Mouse (Mus musculus) T-helper 17 cell (primary cell): ENCODE measurements around the gene Tenm4.

Source experiments
- in situ Hi-C, 2 experiments: fragments of 300-600 bp; cut with MboI, MseI; formaldehyde crosslinking; loops; 1 replicate in 1 of 2; 2 replicates in 1 of 2; pipeline ENCODE4 v1.15.1; 2025; ENCODE audit warnings: high pct_unique_total_duplicates in 2 of 2

Gene Tenm4

DNA sequence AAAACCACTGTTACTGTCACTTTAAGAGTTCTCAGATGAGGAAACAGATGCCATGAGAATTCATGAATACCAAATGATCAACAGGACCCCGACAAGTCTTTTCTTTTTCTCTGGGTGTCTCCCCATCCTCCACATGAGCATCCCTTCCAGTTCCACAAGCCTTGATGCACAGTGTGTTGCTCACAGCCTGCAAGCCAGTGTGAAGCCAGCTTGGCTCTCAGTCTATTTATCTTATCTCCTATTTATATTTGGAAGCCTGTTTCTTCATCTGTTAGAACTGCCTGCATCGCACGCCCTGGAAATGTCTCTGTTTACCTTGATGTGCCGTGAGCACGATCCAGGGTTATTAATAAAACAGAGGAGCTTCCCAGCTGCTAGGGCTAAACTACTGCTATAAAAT lies 169.8 kb downstream of the Tenm4 start:
- in situ Hi-C loops = no loop called here

DNA sequence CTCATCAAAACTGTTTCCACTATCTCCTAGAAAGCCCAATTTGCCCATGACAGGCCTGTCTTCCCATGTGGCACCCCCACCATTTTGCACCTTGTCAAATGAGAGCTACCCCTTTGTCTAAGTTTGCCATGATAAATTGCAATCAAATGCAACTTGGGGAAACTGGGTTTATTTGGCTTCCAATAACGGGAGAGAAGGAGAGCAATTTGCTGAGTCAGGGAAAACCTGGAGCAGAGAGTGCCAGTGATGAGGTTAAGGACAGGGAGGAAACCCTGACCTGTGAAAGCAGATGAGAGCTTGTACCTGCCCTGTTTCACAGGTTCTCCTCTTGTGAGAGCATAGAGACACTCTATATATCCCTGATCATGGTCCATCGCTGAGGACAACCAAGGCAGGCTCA lies 170.4 kb downstream of the Tenm4 start:
- in situ Hi-C loops = no loop called here

DNA sequence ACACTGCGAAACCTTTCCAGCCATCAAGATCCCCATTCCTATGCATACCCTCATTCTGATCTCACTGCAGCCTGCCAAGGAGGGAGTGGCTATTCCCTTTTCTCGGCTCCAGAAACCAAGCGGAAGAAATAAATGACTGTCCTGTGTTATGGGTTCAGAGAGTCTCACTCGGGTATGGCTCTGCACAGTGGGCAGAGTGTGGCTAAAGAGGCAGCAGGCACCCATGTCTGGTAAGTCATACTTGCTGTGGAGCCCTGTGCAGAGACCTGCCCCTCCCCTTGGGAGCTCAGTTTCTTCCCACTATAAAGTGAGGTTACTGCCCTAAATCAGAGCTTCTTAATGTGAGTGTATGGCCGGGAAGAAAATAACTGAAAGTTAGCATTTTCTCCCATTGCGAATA lies 171.9 kb downstream of the Tenm4 start:
- in situ Hi-C loops = no loop called here

DNA sequence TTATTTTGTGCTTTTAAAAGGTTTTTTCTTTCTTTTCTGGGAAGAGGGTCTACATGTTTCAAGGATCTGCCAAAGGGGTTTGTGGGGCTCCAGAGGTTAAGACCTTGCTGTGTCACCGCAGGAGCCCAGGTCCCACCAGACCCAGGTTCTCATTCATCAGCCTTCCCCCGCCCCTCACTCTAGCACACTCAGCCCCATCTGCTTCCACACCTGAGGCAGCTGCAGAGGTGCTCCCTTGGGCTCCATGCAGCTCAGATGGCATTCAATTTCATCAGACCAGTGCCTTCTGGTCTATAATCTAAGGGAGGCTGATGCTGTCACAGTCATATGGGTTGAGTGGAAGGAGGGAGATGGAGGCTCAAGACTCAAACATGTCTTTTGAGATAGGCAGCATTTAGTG lies 172.6 kb downstream of the Tenm4 start:
- in situ Hi-C loops = no loop called here

DNA sequence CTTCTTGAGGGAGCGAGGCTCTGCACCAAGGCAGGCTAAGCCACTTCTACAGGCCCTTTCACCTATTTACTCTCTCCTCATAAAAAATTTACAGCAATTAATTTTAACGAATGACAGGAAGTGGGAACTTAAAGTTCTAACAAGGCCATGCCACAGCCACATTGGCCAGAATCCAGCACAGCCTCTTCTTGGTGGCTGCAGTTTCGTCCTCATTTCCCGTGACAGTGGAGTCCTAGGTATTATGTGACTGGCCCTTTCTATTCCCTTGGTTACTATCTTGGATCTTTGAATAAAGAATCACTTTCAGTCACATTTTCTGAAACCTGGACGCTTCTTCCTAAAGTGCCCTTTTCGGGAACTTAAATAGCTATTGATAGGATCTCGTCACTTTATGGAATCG lies 181.6 kb downstream of the Tenm4 start:
- in situ Hi-C loops = no loop called here

DNA sequence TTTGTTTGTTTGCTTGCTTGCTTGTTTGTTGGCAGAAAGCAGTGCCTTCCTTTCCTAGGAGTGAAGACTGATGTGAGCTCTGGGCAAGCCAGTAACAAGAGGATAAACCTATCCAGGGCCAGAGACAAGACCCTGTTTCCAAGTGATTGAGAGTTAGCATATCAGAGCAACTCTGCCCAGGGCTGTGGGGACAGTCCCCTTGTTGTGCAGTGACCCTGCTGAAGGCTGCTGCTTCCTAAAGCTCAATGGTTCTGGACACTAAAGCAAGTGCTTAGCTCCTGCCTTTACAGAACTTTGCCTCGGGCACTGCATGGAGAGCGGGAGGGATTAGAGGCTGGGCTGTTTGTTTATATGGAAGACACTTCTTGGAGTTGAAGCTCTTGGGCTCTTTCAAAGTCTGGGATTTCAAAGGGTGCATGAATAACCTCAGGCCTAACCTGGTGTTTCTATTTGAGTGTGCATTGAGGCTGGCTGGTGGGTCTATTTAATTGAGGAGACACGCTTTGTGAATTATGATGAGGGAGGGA lies 185.3 kb downstream of the Tenm4 start:
- in situ Hi-C loops = no loop called here

DNA sequence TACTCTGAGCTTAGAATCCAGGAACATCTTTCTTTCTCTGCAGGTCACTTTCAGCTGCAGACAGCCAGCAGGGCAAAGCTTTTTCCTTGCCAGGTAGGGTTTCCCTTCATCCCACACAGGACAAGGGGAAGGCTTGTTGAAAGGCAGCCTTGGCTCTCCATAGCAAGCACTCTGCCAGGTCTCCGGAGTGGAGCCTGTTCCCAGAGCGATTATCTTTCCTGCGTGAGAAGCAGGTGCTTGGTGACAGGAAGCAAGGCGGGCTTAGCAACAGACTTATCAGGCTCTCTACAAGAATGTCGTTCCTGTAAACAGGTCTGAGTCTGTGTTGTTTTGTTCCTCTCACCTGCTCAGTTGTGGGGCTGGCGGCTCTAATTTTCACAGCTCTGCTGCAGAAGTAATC lies 186.5 kb downstream of the Tenm4 start:
- in situ Hi-C loops = no loop called here

DNA sequence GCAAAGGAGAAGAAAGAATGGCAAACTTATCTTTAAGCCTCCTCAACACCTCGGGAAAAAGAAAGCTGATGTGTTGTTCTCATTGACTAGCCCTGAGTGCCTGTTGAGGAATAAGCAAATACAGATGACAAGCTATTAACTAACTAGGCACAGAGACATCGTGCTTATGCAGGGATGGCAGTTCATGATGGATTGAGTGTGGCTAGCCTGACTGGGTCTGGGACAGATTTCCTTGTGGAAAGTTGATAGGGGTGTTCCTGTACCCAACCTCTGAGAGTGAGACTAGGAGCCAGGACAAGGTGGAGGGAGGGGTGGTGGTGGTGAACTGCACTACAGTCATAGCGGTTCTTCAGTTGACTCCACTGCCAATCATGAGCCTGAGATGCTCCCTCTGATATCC lies 192.3 kb downstream of the Tenm4 start:
- in situ Hi-C loops = no loop called here

DNA sequence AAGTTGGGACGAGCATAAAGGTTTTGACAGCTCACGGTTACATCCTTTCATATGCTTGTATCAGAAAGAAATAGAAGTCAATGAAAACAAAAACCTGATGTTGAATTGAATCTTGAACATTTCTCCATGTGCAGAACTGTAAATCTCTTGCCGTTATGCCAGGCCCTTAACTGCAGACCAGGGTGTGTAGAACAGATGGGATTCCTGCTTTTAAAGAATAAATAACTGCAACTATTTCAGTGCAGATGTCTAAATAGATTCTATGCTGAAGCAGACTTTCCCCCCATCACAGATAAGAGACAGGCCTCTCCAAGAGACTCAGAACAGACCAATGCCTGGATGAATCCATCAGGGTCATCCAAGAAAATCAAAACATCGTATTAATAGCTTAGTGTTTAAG lies 198.9 kb downstream of the Tenm4 start:
- in situ Hi-C loops = no loop called here

DNA sequence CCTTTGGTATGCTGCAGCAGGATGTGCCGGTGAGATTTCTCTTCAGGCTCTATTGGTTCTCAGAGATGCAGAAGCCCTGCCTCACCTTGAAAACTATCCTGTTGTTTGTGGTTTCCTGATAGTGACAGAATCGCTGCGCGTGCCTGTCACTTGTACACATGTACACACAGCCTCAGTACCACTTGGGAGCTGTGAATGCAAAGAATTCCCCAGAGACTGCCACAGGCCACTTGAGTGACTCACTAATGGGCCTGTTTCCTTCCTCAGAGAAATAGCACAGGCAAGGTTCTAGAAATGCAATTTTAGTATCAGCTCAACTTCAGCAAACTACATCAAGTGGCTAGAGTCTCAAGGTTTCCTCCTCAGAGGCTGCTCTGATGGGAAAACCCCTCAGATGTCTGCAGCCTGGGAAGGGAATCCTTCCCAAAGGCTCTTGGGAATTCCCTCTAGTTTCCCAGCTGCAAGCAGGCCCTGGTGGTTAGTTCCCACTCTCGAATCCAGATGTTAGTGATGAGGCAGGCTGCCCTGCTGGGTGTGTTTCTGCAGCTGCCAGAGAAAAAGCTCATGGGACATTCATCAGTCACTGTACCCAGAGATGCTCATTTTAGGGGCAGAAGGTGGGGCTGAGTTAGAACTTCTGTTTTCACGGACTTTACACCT lies 203.1 kb downstream of the Tenm4 start:
- in situ Hi-C loops = no loop called here

DNA sequence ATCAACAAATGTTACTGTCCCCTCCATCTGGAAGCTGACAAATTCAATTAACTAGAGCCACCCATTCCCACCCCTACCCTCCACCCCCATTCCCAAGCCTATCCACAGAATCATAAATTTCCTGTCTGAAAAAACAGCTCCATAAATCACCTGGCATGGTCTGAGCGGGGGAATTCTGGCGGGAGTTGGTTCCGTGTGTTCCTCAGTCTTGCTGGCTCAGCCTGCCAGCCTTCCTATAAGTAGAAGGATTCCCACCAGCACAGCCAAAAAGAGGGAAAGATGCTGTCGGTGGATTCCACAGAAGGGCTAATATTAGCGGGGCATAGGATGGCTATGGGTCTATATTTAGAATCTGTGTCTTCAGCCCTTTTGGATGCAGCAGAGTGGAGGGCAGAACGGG lies 204.5 kb downstream of the Tenm4 start:
- in situ Hi-C loops = no loop called here

DNA sequence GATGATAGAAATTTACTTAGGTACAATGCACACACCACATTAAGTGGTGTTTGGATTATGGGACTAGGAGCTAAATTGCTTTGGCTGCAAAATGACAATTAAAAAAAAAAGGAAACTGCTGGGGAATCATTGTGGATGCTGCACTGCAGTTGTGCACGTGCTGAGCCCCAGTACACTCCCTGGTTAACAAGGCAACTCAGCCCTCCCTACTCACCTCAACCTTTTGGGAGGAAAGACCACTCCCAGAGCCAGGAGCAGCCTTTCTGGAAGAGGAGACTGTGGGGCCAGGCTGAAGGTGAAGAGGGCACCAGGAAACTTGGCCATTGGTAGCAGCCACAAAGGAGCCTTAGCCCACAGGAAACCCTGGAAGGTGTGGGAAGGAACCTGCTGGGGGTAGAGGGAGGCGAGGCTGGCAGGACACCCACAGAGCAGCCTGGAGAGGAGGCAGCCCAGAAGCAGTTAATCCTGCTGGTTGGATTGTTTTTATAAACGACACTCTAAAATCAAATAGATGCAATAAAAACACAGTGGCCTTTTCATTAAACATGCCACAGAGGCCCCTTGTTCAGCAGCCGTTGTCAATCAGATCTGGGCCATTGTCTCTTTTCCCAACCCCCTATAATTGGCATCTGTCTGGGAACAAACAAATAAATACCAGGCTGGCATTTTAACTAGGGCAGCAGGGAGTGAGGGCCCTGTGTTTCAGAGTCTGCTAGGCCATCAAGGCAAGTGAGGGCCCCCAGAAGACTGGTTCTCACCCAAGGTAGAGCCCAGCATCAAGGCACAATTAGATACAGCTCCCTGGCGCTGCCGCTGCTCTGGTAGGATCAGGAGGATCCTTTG lies 212.9 kb downstream of the Tenm4 start:
- in situ Hi-C loops = no loop called here

DNA sequence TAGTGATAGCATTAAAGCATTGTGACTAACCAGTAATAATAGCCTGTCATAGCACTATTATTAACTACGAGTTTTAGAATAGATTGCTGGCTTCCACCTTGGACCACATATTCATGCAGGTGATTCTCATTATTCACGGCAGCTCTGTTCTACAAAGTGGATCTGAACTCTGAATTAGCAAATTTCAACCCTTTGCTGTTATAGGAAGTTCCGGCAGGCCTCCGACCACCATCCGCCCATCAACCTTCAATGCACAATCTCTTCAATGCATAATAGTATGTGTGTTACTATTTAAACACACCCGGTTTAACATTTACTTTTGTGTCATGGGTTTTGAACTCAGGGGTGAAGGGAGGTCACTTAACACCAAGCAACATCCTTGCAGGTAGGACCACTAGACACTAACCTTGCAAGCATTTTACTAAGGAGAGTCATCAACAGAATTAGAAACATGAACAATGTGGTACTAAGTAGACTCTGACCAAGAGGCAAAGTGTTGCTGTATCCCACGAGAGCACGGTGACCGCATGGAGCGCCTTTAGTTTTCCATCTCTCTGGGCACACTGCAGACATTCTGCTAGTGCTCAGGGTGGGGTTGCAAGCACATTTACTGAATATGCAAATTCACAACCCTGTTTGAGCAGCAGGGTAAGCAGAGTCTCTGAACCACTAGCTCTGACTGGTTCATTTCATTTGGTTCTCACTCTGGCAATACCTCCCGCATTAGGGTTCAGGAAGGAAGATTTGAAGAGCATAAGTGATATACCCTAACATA lies 213.9 kb downstream of the Tenm4 start:
- in situ Hi-C loops = no loop called here

DNA sequence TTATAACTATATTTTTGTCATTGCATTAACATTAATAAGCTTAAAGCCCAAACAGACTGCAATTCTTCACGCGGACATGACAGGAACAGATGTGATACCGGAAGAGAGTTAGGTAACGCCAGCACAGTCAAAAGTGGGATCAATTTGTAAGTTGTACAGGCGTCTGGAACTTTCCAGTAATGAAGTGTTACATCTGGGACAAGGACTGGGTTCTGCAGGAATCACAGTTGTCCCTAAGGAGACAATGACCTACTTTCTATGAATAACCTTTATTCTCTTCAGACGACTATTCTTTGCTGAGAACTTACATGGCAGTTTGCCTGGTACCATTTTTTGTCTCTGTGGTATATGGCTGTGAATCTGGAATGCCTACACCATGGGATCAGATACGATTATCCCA lies 214.8 kb downstream of the Tenm4 start:
- in situ Hi-C loops = no loop called here

DNA sequence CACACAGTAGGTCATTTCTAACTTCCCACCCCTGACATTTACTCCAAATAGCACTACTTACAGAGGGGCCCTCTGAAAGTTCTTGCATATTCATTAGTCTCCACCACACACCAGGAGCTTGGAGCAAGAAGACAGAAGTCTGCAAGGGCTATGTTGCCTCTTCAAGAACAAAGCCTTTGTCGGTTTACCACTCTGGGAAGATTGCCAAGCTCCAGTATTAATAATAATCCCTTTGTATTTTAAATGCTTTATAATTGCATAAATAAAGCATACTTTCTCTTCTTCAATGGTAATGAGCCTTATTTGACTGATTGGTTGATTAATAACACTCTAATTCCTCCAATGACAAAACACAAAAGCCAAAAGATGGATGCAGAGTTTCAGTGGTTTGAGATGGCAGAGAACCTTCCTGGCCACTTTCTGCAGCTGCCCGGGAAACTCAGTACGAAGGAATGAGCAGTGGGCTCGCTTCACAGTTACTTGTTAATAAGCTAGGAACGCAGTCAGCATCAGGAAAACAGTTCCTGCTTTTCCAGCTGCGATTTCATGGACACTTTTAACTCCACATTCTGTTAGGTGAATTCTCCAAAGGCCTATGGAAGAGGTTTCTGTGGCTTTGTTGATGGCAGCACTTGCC lies 219.1 kb downstream of the Tenm4 start:
- in situ Hi-C loops = no loop called here

DNA sequence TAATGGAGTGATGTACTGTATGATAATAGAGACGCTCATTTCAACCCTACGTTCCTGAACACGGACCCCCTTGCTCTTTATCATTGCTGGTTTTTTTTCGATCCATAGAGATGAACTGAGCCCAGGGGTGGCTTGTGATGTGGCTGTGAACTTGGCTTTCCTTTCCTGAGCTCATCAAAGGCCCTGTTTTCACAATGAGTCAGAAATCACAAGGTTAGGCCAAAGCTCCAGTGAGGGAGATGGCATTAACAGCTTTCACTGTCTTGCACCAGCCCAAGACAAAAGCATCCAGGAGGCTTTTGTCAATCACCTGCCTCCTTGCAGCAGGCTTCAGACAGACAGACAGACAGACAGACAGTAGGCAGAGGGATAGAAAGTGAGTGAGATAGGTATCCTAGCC lies 219.8 kb downstream of the Tenm4 start:
- in situ Hi-C loops = no loop called here

DNA sequence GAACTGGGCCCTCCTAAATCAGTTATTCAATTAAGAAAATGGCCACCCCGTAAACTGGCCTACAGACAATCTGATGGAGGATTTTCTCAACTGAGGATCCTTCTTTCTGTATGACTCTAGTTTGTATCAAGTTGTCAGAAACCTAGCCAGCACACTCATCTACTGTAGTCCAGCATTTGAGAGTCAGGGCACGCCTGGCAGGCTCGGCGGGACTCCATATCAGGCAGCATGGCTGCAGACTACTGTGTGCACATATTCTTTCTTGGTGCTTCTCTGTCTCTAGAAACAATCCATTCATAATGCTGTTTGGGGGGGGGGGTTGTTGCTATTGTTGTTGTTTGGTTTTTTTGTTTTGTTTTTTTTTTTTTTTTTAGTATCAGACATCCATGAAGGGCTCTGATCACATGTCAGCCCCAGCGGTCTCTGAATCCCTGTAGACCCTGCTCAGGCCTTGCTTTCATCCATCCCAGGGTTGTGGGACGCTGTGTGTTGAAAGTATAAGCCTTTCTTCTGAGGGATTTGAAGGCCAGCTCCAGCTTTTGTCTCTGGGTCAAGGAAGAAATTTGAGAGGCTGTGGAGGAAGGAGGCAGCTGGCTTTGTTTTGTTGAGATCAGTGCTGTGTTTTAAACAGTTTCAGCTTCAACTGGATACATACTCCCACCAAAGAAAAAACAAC lies 220.9 kb downstream of the Tenm4 start:
- in situ Hi-C loops = no loop called here

DNA sequence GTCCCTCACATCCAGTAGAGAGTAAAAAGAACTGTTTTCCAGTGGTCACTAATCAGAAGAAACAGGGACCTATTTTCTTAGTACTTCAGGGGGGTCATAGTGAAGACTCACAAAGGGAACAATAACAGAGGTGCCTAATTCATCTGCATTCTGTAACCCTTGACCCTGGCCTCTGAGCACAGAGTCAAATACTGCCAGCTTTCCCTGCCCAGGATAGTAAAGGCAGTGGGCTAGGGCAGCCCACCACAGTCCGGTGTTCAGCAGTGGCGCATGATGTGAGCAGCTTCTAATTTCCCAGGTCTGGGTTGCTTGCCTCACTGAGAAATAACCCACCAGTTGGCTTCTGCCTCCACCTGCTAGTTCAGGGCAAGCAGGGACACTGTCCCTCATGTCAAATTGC lies 221.6 kb downstream of the Tenm4 start:
- in situ Hi-C loops = no loop called here

DNA sequence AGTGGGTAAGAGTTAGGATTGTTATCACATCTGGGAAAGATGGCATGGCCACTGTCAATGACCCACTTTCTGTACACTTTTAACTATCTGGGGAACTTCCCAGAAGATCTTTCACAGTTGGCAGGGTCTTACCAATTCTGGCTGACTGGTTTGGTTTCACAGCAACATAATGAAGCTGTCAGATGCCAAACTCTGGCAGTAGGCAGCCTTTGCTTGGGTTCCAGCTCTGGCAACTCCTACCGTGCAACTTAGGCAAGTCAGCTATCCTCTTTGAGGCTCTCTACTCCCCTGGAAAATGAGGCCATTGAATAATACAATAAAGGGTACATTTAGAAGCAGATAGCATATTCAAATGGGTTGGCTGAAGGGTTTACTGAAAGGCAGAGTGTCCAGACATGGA lies 226.9 kb downstream of the Tenm4 start:
- in situ Hi-C loops = no loop called here

DNA sequence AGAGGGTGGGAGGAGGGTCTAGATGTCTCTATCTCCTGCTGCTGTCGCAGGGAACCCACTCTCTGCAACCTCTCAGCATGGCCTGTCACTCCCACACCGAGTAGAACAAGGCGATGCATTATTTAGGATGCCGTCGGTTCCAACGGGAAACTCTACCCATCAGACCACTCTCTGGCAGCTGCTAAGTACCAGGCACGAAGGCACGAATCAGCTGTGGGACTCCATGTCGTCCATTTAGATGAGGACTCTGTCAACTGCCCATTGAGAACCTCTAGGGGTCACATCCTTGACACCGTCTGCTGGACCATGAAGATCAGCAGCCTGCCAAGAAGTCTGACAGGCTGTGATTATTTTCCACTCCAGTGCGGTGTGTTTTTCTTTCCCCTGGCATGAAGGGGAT lies 229.4 kb downstream of the Tenm4 start:
- in situ Hi-C loops = no loop called here

DNA sequence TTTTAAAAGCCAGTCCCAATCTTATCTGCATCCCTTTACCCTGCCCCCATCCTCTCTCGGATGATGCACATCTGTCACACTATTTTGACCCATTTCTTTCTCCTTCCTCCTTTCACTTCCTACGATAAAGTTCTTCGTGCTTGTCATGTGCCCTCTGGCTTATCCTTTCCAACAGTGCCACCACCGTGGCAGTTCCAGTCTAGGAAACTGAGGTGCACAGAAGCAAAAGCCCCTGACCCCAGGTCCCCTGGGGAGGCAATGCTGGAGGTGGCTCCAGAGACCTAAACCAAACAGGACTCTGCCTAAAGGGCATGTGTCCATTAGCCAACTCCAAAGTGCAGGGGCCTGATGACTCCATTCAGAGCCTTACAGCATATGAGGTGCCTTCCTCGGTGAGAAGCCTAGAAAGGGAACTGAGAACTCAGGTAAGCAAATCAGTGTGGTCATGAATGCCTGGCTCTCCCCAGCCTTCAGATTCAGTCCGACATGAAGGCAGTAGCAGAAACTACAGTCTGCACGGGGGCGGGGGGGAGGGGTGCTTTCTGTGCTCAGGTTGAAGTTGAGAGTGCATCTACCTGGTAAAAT lies 235.7 kb downstream of the Tenm4 start:
- in situ Hi-C loops = no loop called here
